Mouse (Mus musculus) embryonic facial prominence, embryonic 11.5 days (tissue): ENCODE measurements at regions not wholly inside any gene's neighbourhood (a gene's known extent, or its start where the extent isn't known, plus 50 kb on each side); places are given as distances from the start of the nearest gene placed in this dataset.

Experiments
- ATAC-seq: fragments of 200-750 bp; cut with Nextera tagmentation; replicated peaks from 2 replicates; pipeline ENCODE4 v1.8.0; 2017; ENCODE audit warnings: low read depth; ENCODE audit not compliant: insufficient number of reproducible peaks, low FRiP score, low TSS enrichment
- DNase-seq: peaks from one replicate; pipeline ENCODE4 v3.0.0-alpha.2; 2015; ENCODE audit warnings: low spot score
- H3K27ac ChIP-seq: fragments of 300-500 bp; sonication (generic); replicated peaks from 2 replicates; pipeline ENCODE4 v1.5.1; 2014; ENCODE audit warnings: mild to moderate bottlenecking, low read depth, low read length, control low read depth
- H3K27me3 ChIP-seq: fragments of 300-500 bp; sonication (generic); 2 replicates; pipeline ENCODE4 v1.6.1; 2014; ENCODE audit warnings: mild to moderate bottlenecking, low read length, moderate library complexity, mixed read lengths; ENCODE audit not compliant: control insufficient read depth, insufficient read depth
- H3K36me3 ChIP-seq: fragments of 300-500 bp; sonication (generic); replicated peaks from 2 replicates; pipeline ENCODE4 v1.6.1; 2014; ENCODE audit warnings: low read depth, mild to moderate bottlenecking, low read length, moderate library complexity, mixed read lengths; ENCODE audit not compliant: control insufficient read depth, insufficient read depth
- H3K4me1 ChIP-seq: fragments of 300-500 bp; sonication (generic); 2 replicates; pipeline ENCODE4 v1.6.1; 2014; ENCODE audit warnings: low read length, mixed read lengths; ENCODE audit not compliant: control insufficient read depth, insufficient read depth
- H3K4me2 ChIP-seq: fragments of 300-500 bp; sonication (generic); 2 replicates; pipeline ENCODE4 v1.6.1; 2014; ENCODE audit warnings: low read depth, mild to moderate bottlenecking, control low read depth, low read length, moderate library complexity
- H3K4me3 ChIP-seq: fragments of 300-500 bp; sonication (generic); 2 replicates; pipeline ENCODE4 v1.5.1; 2014; ENCODE audit warnings: low read depth, low read length, control low read depth
- H3K9ac ChIP-seq: fragments of 300-500 bp; sonication (generic); replicated peaks from 2 replicates; pipeline ENCODE4 v1.6.1; 2014; ENCODE audit warnings: mild to moderate bottlenecking, control low read depth, low read length
- H3K9me3 ChIP-seq: fragments of 300-500 bp; sonication (generic); replicated peaks from 2 replicates; pipeline ENCODE4 v1.6.1; 2016; ENCODE audit warnings: mild to moderate bottlenecking, low read length, inconsistent platforms, mixed read lengths; ENCODE audit not compliant: control insufficient read depth
- WGBS: fragments of 180-500 bp; shearing (Covaris S2); extraction: QIAGEN DNeasy Blood & Tissue Kit; methylation state at CpG from one replicate; pipeline ENCODE4 v1.1.7; 2014; 5-methylcytosine and 5-hydroxymethylcytosine counted together

GRCm38 (mm10) chr13:52153030-52153429, 306.6 kb downstream of the Gadd45g start:
- H3K36me3 ChIP-seq, result no peaks in the 10 kb centered on the region
- 79% methylated on average over 4 of the region's 4 CpGs for WGBS
- H3K9ac ChIP-seq, result no peak overlapping the region
- no peak overlapping the region for H3K4me3 ChIP-seq
- ATAC-seq, result no peak
- H3K27me3 ChIP-seq, result no peaks in the 10 kb centered on the region
- no peak overlapping the region for H3K27ac ChIP-seq
- no peak overlapping the region for H3K4me2 ChIP-seq
- DNase-seq, result no peak
- no peaks in the 10 kb centered on the region for H3K9me3 ChIP-seq
- no peaks in the 10 kb centered on the region for H3K4me1 ChIP-seq

- WGBS, result 56% methylated on average over 4 of the region's 4 CpGs
- ATAC-seq (no peak), DNase-seq (no peak)
- Histone ChIP-seq H3K27me3 (no peaks in the 10 kb centered on the region), H3K27ac (no peak overlapping the region), H3K4me2 (no peak overlapping the region), H3K9me3 (no peaks in the 10 kb centered on the region), H3K9ac (no peak overlapping the region), H3K4me3 (no peak overlapping the region), H3K4me1 (no peaks in the 10 kb centered on the region), H3K36me3 (no peaks in the 10 kb centered on the region)
Measured at GRCm38 (mm10) chr13:52153576-52153975, 307.1 kb downstream of the Gadd45g start.

- DNase-seq (no peak), ATAC-seq (no peak)
- WGBS, result 63% methylated on average over 5 of the region's 5 CpGs
Measured at GRCm38 (mm10) chr13:52154111-52154843, 307.8 kb downstream of the Gadd45g start.

DNA sequence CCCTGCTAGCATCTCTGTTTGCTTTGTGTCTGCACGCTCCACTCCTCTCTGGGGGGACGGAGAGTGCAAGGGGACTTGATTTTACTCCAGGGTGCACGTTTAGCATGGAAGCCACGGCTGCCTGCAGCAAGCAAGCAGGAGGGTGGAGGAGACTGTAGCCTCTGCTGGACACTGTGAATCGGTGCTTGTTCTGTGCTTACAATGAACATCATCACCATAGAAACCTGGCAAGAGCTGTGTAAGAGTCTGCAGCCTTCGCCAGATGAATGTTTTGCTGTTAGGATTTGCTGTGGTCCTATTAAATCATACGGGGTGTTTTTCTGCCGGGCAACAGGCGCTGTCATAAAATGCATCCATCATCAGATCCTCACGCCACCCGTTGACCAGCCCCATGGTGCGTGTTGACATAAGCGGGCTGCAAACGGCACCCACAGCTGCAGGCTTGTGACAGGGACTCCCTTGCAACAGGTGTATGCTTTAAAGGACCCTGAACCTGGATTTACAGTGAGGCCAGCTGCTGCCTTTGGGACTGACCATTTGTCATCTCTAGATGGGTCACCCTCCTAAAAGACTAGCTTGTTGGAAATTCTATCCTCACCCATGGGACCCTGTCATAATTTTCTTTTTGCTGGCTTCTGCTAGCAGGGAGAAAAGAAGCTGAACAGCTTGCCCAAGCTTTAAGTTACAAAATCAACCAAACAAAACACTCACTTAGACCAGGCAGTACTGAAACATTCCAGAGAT, 308.5 kb downstream of the Gadd45g start:
- Histone ChIP-seq H3K27ac (no peak overlapping the region), H3K4me1 (no peaks in the 10 kb centered on the region), H3K27me3 (no peaks in the 10 kb centered on the region), H3K4me3 (no peak overlapping the region), H3K9me3 (no peaks in the 10 kb centered on the region), H3K36me3 (no peaks in the 10 kb centered on the region), H3K9ac (no peak overlapping the region), H3K4me2 (no peak overlapping the region)
- DNase-seq (no peak), ATAC-seq (no peak)
- 66% methylated on average over 14 of the region's 14 CpGs for WGBS

More at GRCm38 (mm10) chr13:52154111-52154843, 307.8 kb downstream of the Gadd45g start:
- Histone ChIP-seq H3K27ac (no peak overlapping the region), H3K4me3 (no peak overlapping the region), H3K9me3 (no peaks in the 10 kb centered on the region), H3K27me3 (no peaks in the 10 kb centered on the region), H3K36me3 (no peaks in the 10 kb centered on the region), H3K9ac (no peak overlapping the region), H3K4me2 (no peak overlapping the region), H3K4me1 (no peaks in the 10 kb centered on the region)

- no peak overlapping the region for H3K4me3 ChIP-seq
- WGBS, result 75% methylated on average over 8 of the region's 8 CpGs
- H3K36me3 ChIP-seq, result no peaks in the 10 kb centered on the region
- H3K9ac ChIP-seq, result no peak overlapping the region
- no peak for DNase-seq
- H3K4me2 ChIP-seq, result no peak overlapping the region
- H3K27ac ChIP-seq, result no peak overlapping the region
- no peaks in the 10 kb centered on the region for H3K9me3 ChIP-seq
- no peaks in the 10 kb centered on the region for H3K27me3 ChIP-seq
- ATAC-seq, result no peak
- no peaks in the 10 kb centered on the region for H3K4me1 ChIP-seq
Measured at GRCm38 (mm10) chr13:52155588-52156086, 309.2 kb downstream of the Gadd45g start.

- Histone ChIP-seq H3K27ac (no peak overlapping the region), H3K27me3 (no peaks in the 10 kb centered on the region), H3K4me2 (no peak overlapping the region), H3K4me3 (no peak overlapping the region), H3K36me3 (no peaks in the 10 kb centered on the region), H3K9ac (no peak overlapping the region), H3K9me3 (no peaks in the 10 kb centered on the region), H3K4me1 (no peaks in the 10 kb centered on the region)
- WGBS, result 90% methylated on average over 7 of the region's 7 CpGs
- DNase-seq (no peak), ATAC-seq (no peak)
Measured at GRCm38 (mm10) chr13:52162676-52163075, 316.2 kb downstream of the Gadd45g start.

GRCm38 (mm10) chr13:52165531-52165930, 319.1 kb downstream of the Gadd45g start:
- WGBS, result 95% methylated on average over 1 of the region's 1 CpGs
- Histone ChIP-seq H3K4me1 (no peaks in the 10 kb centered on the region), H3K9me3 (no peaks in the 10 kb centered on the region), H3K27me3 (no peaks in the 10 kb centered on the region), H3K4me3 (no peak overlapping the region), H3K27ac (no peak overlapping the region), H3K4me2 (no peak overlapping the region), H3K9ac (no peak overlapping the region), H3K36me3 (no peaks in the 10 kb centered on the region)
- DNase-seq, result no peak
- ATAC-seq, result no peak

DNA sequence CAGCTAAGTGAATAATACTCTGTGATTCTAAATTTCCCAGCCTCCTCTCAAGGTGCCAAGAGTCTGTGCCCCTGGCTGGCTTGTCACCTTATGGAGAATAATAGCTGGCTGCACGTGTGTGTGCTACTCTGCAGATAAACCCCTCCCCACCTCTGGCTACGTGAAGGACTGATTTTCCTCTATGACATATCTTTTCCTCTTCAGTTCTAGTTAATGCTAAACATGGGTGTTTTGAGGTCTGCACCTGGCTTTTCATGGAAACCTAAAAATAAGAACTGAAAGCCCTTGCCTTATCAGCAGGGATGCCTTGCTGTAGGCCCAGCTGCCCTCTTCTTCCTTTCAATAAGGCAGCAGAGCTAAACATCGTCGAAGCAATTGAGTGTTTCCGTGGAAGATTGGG, 321.5 kb downstream of the Gadd45g start:
- no peaks in the 10 kb centered on the region for H3K36me3 ChIP-seq
- H3K9me3 ChIP-seq, result no peaks in the 10 kb centered on the region
- WGBS, result 79% methylated on average over 5 of the region's 5 CpGs
- no peaks in the 10 kb centered on the region for H3K4me1 ChIP-seq
- no peak overlapping the region for H3K4me2 ChIP-seq
- no peak overlapping the region for H3K4me3 ChIP-seq
- no peak overlapping the region for H3K9ac ChIP-seq
- DNase-seq, result no peak
- H3K27me3 ChIP-seq, result no peaks in the 10 kb centered on the region
- H3K27ac ChIP-seq, result no peak overlapping the region
- ATAC-seq, result no peak
